Mouse (Mus musculus) adrenal gland, adult (tissue): ENCODE data around the gene Nckipsd.
A peak's percentile ranks its signal among the peaks of the same experiment; 100 is the strongest.

ENCODE experiments used
- DNase-seq, 2 experiments: peaks; one replicate each; pipeline ENCODE4 v3.0.0; 2022 to 2023; ENCODE audit warnings: low spot score in 1 of 2; ENCODE audit not compliant: inconsistent age in 2 of 2

Nckipsd gene

DNA sequence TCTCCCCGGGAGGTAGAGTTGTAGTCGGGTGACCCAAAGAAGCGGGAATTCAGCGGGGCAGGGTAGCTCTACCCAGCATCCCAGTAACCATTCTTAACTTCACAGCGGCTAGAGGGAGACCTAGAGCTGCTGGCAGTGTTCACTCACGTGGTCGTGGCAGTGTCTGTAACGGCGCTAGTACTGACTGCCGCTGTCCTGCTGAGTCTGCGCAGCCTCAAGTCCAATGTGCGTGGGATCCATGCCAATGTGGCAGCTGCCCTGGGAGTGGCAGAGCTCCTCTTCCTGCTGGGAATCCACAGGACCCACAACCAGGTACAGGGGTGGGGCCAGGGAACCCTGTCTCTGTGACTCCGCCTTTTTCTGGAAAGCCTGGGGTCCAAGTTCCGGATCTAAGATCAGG is 34.8 kb downstream of the Nckipsd start:
- DNase-seq, result peak; percentile 44 to 71

DNA sequence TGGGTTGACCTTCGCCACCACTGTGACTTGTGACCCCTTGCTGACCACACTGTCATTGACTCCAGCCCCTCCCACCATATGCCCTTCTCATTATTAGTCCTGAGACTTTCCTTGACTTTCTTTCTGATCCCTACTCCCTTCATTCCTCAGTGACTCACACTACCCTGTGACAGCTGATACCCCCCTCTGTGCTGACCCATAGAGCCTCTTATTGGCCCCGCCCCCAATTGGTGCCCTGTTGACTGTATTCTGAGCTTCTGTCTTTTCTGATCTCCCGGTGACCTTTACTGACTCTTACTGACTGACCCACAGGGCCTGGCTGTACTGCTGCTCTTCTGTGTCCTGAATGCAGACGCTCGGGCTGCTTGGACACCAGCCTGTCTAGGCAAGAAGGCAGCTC is 37.2 kb downstream of the Nckipsd start:
- DNase-seq, result peak; percentile 58 to 60

DNA sequence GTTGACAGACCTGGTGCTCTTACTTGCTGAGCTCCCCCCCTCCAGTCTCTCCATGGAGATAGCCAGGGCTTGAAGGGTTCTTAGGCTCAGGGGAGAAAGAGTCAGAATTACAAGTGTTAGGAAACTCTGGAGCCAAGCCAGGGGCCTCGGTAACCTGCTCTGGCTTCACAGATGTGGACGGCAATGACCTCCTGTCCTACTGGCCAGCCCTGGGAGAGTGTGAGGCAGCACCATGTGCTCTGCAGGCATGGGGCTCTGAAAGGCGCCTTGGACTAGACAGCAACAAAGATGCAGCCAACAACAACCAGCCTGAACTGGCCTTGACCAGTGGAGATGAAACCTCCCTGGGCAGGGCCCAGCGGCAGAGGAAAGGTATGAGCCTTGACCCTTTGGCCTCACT is 39.2 kb downstream of the Nckipsd start:
- peak in 1 of 2 experiments; percentile 64 for DNase-seq

DNA sequence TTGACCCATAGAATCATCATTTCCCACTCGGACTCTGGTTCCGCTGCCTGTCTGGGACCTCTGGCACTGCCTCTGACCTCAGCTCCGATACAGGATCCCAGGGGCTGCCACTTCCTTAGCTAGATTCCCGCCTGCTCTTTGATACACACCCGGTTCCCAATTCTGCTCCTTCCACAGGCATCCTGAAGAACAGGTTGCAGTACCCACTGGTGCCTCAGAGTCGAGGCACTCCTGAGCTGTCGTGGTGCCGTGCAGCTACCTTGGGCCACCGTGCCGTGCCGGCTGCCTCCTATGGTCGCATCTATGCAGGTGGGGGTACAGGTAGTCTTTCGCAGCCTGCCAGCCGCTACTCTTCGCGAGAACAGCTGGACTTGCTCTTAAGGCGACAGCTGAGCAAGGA is 40.3 kb downstream of the Nckipsd start:
- no peak for DNase-seq

DNA sequence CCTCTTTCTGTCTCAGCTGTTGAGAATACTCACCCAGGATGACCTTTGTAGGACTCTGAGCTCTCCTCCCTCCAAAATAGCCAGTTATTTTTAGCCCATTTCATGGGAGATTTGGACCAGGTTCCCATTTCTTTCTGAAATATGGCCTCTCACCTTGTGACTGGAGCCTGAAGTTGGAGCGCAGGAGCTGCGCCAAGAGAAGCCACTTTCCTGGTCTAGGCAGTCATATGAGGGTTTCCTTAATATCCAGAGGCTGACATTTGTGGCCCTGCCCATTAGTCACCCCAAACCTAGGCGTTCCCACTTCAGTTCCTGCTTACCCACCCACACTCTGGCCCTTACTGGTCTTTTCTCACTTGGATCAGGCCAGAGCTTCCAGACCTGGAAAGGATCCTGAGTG is 44.8 kb downstream of the Nckipsd start, which contains the start of gene Slc26a6:
TSS of gene Slc26a6 (plus strand) at position 308 of the 400 bp plus-strand sequence.
- DNase-seq, result peak in 1 of 2 experiments; percentile 71

DNA sequence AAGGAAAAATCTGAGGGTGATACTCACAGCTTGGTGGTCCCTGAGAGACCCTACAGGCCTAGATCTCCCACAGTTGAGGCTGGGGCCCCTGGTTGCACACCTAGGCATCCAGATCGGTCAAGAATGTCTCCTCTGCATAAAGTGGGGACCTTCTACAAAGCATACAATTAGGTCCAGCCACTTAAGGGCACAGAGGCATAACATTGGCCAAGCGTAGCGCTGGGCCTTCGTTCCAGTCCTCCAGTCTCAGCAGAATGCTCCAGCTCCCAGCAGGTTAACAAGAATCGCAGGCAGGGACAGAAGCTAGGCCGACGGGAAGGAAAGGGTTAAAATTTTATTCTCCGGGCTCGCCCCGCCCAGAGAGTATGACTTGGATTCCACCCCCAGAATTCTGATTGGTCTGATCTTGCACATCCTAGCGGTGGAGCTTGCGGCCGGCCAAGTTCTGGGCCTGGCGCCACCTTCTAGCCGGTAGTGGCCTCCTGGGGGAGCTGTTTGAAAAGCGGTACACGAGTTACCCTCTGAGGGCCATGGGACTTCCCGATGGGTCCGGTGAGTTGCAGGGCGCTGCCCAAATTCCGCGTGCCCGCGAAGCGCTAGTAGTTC is 45.6 kb downstream of the Nckipsd start:
- peak; percentile 95 to 98 for DNase-seq

DNA sequence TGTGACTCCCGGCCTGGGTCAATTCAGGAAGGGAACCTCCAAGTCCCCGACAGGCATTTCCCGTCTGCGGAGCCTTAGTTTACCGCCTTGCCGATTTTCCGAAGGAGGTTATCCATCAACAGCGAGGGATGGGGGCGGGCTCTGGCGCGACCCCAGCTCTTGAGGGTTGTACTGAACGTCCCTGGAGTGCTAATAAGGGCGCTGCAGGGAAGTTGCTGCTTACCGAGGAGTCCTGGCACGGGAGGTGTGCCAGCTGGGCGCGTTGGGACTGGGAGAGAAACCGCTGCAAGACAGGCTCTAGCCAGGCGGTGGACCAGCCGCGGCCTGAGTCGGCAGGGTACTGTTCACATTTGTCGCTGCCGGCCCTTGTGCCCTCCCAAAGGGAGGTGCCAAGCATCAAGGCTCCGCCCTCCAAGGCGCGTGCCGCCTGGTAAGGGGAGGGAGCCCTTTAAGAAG is 46.1 kb downstream of the Nckipsd start:
- DNase-seq, result peak; percentile 91 to 97

DNA sequence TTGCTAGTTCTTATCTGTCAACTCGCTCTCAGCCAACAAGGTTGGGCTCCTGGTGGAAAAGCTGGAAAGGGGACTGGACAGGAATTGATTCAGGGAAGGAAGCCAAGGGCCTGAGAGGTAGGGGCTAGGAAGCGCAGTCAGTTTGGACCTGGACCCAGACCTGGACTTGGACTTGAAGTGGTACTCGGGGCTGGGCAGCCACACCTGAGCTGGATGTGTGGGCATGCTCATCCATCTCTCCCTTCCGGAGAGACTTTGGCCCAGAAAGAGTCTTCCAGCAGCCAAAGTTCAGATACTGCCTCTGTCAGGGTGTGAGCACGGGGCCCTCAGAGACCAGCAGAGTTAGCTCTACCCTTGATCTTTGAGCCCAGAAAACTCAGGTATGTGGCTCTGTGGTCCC is 47.2 kb downstream of the Nckipsd start:
- DNase-seq, result no peak

DNA sequence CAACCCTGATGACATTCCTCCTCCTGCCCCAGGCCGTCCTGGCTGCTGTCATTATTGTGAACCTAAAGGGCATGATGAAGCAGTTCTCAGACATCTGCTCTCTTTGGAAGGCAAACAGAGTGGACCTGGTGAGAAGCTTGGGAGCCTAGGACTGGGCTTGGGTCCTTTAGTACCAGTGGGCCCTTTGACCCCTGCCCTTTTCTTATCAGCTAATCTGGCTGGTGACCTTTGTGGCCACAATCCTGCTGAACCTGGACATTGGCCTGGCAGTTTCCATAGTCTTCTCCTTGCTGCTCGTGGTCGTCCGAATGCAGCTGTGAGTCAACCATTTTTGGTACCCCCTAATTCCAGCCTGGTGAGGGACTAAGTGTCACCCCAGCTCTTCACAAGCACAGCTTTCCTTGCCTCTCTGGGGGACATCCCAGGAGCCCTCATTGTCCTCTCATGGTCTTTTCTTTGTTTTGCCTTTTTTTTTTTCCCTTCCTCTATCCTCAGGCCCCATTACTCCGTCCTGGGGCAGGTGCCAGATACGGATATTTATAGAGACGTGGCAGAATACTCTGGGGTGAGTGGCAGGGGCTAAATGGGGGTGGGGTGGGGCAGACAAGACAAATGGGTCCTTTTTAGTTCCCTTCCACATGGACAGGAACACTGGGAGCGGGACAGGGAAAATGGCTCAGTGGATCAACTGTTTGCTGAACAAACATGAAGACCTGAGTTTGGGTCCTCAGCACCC is 50.8 kb downstream of the Nckipsd start:
- no peak for DNase-seq
